Mouse (Mus musculus): ENCODE data around the gene Phex. TPM values are rescaled to one million over a fixed set of nuclear protein-coding genes. Genes with fewer than 3 reads are reported as not detected.

Phex gene
- polyA plus RNA-seq, 1 experiment from 2014 or later, result 0.66 TPM

DNA sequence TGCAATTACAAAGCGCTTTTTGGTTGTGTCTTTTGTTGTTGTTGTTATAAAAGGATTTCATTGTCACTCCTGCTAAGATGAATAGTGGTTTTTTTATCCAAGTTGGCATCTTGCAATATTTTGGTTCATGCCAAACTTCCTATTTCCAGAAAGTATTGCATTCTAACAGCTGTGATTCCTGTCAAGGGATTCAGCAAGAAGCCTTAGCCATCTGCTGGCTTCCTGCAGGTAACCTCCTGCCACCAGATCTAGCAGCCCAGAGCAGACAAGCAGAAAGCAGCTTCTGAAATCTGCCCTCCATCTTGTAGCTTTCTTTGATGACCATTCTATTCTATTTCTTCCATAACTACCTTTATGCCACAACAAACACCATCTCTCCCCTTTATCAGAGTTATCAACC is 212.4 kb downstream of the Phex start:
- Histone ChIP-seq H3K9ac (ENCODE audit: low read depth, low read length) (no peak overlapping the region), H3K27me3 (ENCODE audit: insufficient read depth, low read length) (no peaks in the 10 kb centered on the region), H3K9me3 (replicated peaks; ENCODE audit: low read length) (no peaks in the 10 kb centered on the region), H3K27ac (no peak overlapping the region), H3K4me1 (replicated peaks; ENCODE audit: insufficient read depth, low read length) (no peaks in the 10 kb centered on the region), H3K36me3 (ENCODE audit: insufficient read depth, low read length) (no peaks in the 10 kb centered on the region), H3K4me3 (replicated peaks; ENCODE audit: low read depth, low read length) (no peak overlapping the region), H3K4me2 (ENCODE audit: low read length) (no peak overlapping the region)
- no peak for TF ChIP-seq CTCF (IDR thresholded peaks at IDR 0.05; ENCODE audit: low read depth)
- WGBS, result 94% methylated on average over 1 of the region's 1 CpGs
- ATAC-seq (replicated peaks; ENCODE audit: low FRiP score, low read depth) (no peak), DNase-seq (ENCODE audit: low spot score) (no peak)

DNA sequence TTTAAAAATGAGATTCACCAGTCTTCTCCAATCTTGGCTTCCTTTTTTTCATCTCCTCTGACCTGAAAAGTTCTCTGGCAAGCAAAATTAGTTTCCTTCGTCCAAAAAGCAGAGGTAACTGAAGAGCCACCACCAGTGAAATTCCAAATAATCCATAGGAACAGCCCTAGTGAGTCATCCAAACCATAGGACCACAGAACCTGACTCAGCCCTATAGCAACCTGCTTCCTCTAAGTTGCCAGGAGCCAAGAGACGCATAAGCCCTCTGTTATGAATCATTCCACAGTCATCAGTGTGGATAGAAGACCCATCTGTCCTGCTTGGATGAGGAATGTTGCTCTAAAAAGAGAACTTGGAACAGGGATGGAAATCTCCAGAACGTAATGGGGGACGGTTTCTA is 230.9 kb downstream of the Phex start:
- H3K9ac ChIP-seq (ENCODE audit: low read depth, low read length), result no peak overlapping the region
- H3K27ac ChIP-seq, result no peak overlapping the region
- H3K27me3 ChIP-seq (ENCODE audit: insufficient read depth, low read length), result no peaks in the 10 kb centered on the region
- no peak overlapping the region for H3K4me3 ChIP-seq (replicated peaks; ENCODE audit: low read depth, low read length)
- H3K4me1 ChIP-seq (replicated peaks; ENCODE audit: insufficient read depth, low read length), result no peaks in the 10 kb centered on the region
- ATAC-seq (replicated peaks; ENCODE audit: low FRiP score, low read depth) (no peak), DNase-seq (ENCODE audit: low spot score) (no peak)
- H3K36me3 ChIP-seq (ENCODE audit: insufficient read depth, low read length), result no peaks in the 10 kb centered on the region
- H3K9me3 ChIP-seq (replicated peaks; ENCODE audit: low read length), result no peaks in the 10 kb centered on the region
- H3K4me2 ChIP-seq (ENCODE audit: low read length), result no peak overlapping the region
- TF ChIP-seq CTCF (IDR thresholded peaks at IDR 0.05; ENCODE audit: low read depth), result no peak
- WGBS, result 85% methylated on average over 4 of the region's 4 CpGs

- ATAC-seq (replicated peaks; ENCODE audit: low FRiP score, low read depth), result no peak
- H3K9ac ChIP-seq (ENCODE audit: low read depth, low read length), result no peak overlapping the region
These were observed 234.3 kb downstream of the Phex start for GRCm38 (mm10) chrX:157180845-157181244.

DNA sequence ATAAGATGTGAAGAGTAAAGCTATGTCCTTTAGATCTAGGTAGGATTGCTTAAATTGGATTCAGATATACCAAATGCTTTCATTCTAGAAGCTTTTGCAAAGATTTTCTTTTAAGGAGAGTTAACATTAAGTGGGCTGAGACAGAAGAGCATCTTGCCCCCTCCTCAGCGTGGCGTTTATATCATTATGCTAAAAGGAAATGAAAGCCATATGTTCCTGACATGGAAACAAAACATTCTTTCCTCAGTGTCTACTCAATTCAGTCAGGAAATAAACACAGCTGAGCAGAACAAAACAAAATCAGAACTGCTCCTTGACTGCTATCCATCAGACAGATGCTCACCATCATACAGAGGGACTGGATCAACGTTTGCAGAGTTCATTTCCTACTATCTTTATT is 251.0 kb downstream of the Phex start:
- ATAC-seq (replicated peaks; ENCODE audit: low FRiP score, low read depth) (no peak), DNase-seq (ENCODE audit: low spot score) (peak; percentile 3)
- H3K4me3 ChIP-seq (replicated peaks; ENCODE audit: low read depth, low read length), result no peak overlapping the region
- no peaks in the 10 kb centered on the region for H3K9me3 ChIP-seq (replicated peaks; ENCODE audit: low read length)
- no peak for TF ChIP-seq CTCF (IDR thresholded peaks at IDR 0.05; ENCODE audit: low read depth)
- WGBS, result 60% methylated on average over 3 of the region's 3 CpGs
- no peak overlapping the region for H3K27ac ChIP-seq
- no peaks in the 10 kb centered on the region for H3K27me3 ChIP-seq (ENCODE audit: insufficient read depth, low read length)
- no peaks in the 10 kb centered on the region for H3K36me3 ChIP-seq (ENCODE audit: insufficient read depth, low read length)
- H3K4me2 ChIP-seq (ENCODE audit: low read length), result no peak overlapping the region
- H3K4me1 ChIP-seq (replicated peaks; ENCODE audit: insufficient read depth, low read length), result no peaks in the 10 kb centered on the region
- no peak overlapping the region for H3K9ac ChIP-seq (ENCODE audit: low read depth, low read length)

More at GRCm38 (mm10) chrX:157180845-157181244, 234.3 kb downstream of the Phex start:
- Histone ChIP-seq H3K4me2 (ENCODE audit: low read length) (no peak overlapping the region), H3K4me3 (replicated peaks; ENCODE audit: low read depth, low read length) (no peak overlapping the region), H3K4me1 (replicated peaks; ENCODE audit: insufficient read depth, low read length) (no peaks in the 10 kb centered on the region), H3K27ac (no peak overlapping the region), H3K36me3 (ENCODE audit: insufficient read depth, low read length) (no peaks in the 10 kb centered on the region), H3K9me3 (replicated peaks; ENCODE audit: low read length) (no peaks in the 10 kb centered on the region), H3K27me3 (ENCODE audit: insufficient read depth, low read length) (no peaks in the 10 kb centered on the region)
- no peak for DNase-seq (ENCODE audit: low spot score)
- WGBS, result 85% methylated on average over 1 of the region's 1 CpGs
- no peak for TF ChIP-seq CTCF (IDR thresholded peaks at IDR 0.05; ENCODE audit: low read depth)

- no peak for DNase-seq (ENCODE audit: low spot score)
- Histone ChIP-seq H3K27me3 (ENCODE audit: insufficient read depth, low read length) (no peaks in the 10 kb centered on the region), H3K9ac (ENCODE audit: low read depth, low read length) (no peak overlapping the region), H3K27ac (no peak overlapping the region), H3K4me1 (replicated peaks; ENCODE audit: insufficient read depth, low read length) (no peaks in the 10 kb centered on the region), H3K4me2 (ENCODE audit: low read length) (no peak overlapping the region), H3K4me3 (replicated peaks; ENCODE audit: low read depth, low read length) (no peak overlapping the region), H3K36me3 (ENCODE audit: insufficient read depth, low read length) (no peaks in the 10 kb centered on the region), H3K9me3 (replicated peaks; ENCODE audit: low read length) (no peaks in the 10 kb centered on the region)
- ATAC-seq (replicated peaks; ENCODE audit: low FRiP score, low read depth), result no peak
- WGBS, result 60% methylated on average over 2 of the region's 2 CpGs
- no peak for TF ChIP-seq CTCF (IDR thresholded peaks at IDR 0.05; ENCODE audit: low read depth)
These were observed 251.7 kb downstream of the Phex start for GRCm38 (mm10) chrX:157163394-157163793.

DNA sequence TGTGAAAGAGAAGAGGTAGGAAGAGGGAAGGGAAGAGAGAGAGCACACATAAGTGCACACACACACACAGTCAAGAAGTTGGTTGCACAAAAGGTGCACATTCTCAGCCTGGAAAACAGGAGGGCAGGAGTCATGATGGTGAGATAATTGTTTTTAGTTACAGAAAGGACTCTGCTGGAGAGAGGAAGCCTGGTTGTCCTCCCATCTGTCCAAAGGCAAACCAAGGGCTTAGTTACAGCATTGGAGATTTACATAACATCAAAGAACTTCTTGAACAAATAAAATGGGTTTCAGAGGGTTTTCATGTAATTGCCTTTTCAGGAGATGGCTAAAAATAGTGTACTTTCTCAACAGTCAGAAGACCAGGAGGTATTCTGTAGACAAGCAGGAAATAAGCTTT is 270.4 kb downstream of the Phex start:
- TF ChIP-seq CTCF (IDR thresholded peaks at IDR 0.05; ENCODE audit: low read depth), result no peak
- H3K27ac ChIP-seq, result no peak overlapping the region
- H3K4me3 ChIP-seq (replicated peaks; ENCODE audit: low read depth, low read length), result no peak overlapping the region
- no peaks in the 10 kb centered on the region for H3K4me1 ChIP-seq (replicated peaks; ENCODE audit: insufficient read depth, low read length)
- H3K9ac ChIP-seq (ENCODE audit: low read depth, low read length), result no peak overlapping the region
- H3K9me3 ChIP-seq (replicated peaks; ENCODE audit: low read length), result no peaks in the 10 kb centered on the region
- DNase-seq (ENCODE audit: low spot score) (no peak), ATAC-seq (replicated peaks; ENCODE audit: low FRiP score, low read depth) (no peak)
- no peaks in the 10 kb centered on the region for H3K27me3 ChIP-seq (ENCODE audit: insufficient read depth, low read length)
- H3K36me3 ChIP-seq (ENCODE audit: insufficient read depth, low read length), result no peaks in the 10 kb centered on the region
- H3K4me2 ChIP-seq (ENCODE audit: low read length), result no peak overlapping the region

GRCm38 (mm10) chrX:157139601-157140000 is 275.5 kb downstream of the Phex start:
- ATAC-seq (replicated peaks; ENCODE audit: low FRiP score, low read depth) (no peak), DNase-seq (ENCODE audit: low spot score) (peak; percentile 28)
- no peak for TF ChIP-seq CTCF (IDR thresholded peaks at IDR 0.05; ENCODE audit: low read depth)
- Histone ChIP-seq H3K4me3 (replicated peaks; ENCODE audit: low read depth, low read length) (no peak overlapping the region), H3K9me3 (replicated peaks; ENCODE audit: low read length) (no peaks in the 10 kb centered on the region), H3K27me3 (ENCODE audit: insufficient read depth, low read length) (no peaks in the 10 kb centered on the region), H3K9ac (ENCODE audit: low read depth, low read length) (no peak overlapping the region), H3K36me3 (ENCODE audit: insufficient read depth, low read length) (no peaks in the 10 kb centered on the region), H3K4me2 (ENCODE audit: low read length) (no peak overlapping the region), H3K27ac (no peak overlapping the region), H3K4me1 (replicated peaks; ENCODE audit: insufficient read depth, low read length) (no peaks in the 10 kb centered on the region)
- WGBS, result 41% methylated on average over 6 of the region's 6 CpGs

Small RNA genes lying within 50 kb of the gene (microRNA-seq; reads per million reads assigned to microRNA genes)
- gene Gm23798, result not detected

Other genes with a start within 250 kb of the Phex start
- gene Sms, start 77.0 kb upstream of the Phex start, polyA plus RNA-seq (2015; fragmentation: Nextera tagmentation; extraction: Ambion mirVana), result 66.4 and 75.0 TPM in 2 replicates
- gene Yy2, start 153.7 kb upstream of the Phex start, polyA plus RNA-seq (2015; fragmentation: Nextera tagmentation; extraction: Ambion mirVana), result 2.6 TPM in 2 replicates
- gene Mbtps2, start 183.4 kb upstream of the Phex start, polyA plus RNA-seq (2015; fragmentation: Nextera tagmentation; extraction: Ambion mirVana), result 14.2 and 16.8 TPM in 2 replicates